Mouse (Mus musculus) monocyte, adult 5-6 weeks (primary cell): ENCODE results near the gene Stk36. TPM values are rescaled to one million over a fixed set of nuclear protein-coding genes. Genes with fewer than 3 reads are reported as not detected.
A peak's percentile ranks its signal among the peaks of the same experiment; 100 is the strongest.

Experiments used
- ATAC-seq: fragments of 153-309, 156-312 bp; replicated peaks from 2 replicates; pipeline ENCODE4 v1.8.0; 2017; ENCODE audit warnings: mild to moderate bottlenecking; ENCODE audit not compliant: low TSS enrichment, insufficient number of reproducible peaks, severe bottlenecking, poor library complexity, low FRiP score
- total RNA-seq: library from RNA; stranded (forward); fragments of 200-1000, 200-491, 200-594 nt; gene quantifications from 3 replicates; pipeline ENCODE4 v1.2.3, GENCODE M21; 2017

Gene Stk36
- total RNA-seq, 1 experiment from 2014 or later = not detected

- peak; percentile 99 for ATAC-seq
Observed at GRCm38 (mm10) chr1:74661448-74662195, 60.4 kb downstream of the Stk36 start, which contains the start of gene Ttll4. Gene Ttll4 (plus strand): TSS chr1:74661745.

GRCm38 (mm10) chr1:74662253-74662865 is 61.1 kb downstream of the Stk36 start:
- ATAC-seq = no peak

GRCm38 (mm10) chr1:74665153-74665552 is 63.9 kb downstream of the Stk36 start:
- no peak for ATAC-seq

- ATAC-seq = no peak
Observed at GRCm38 (mm10) chr1:74668371-74668770, 67.1 kb downstream of the Stk36 start.

GRCm38 (mm10) chr1:74672731-74673130 is 71.5 kb downstream of the Stk36 start:
- ATAC-seq = no peak

- no peak for ATAC-seq
Observed at GRCm38 (mm10) chr1:74676863-74677262, 75.6 kb downstream of the Stk36 start.

GRCm38 (mm10) chr1:74677843-74678242 is 76.6 kb downstream of the Stk36 start:
- no peak for ATAC-seq

Other genes with a start within 250 kb of the Stk36 start
- gene Catip, start 239.3 kb upstream of the Stk36 start, total RNA-seq = 0.29 to 3.3 TPM (median 0.96 TPM) in 3 replicates
- 180 to 306 TPM (median 249 TPM) in 3 replicates for gene Slc11a1, start 226.2 kb upstream of the Stk36 start, total RNA-seq
- gene Ctdsp1, start 209.9 kb upstream of the Stk36 start, total RNA-seq = 31.8 to 64.2 TPM (median 34.4 TPM) in 3 replicates
- gene Vil1, start 192.1 kb upstream of the Stk36 start, total RNA-seq = 0.87 to 1.9 TPM in 2 of 3 replicates, not detected in the other
- gene Cnot9, start 95.4 kb upstream of the Stk36 start, total RNA-seq = 7.8 to 24.2 TPM (median 13.9 TPM) in 3 replicates
- gene Plcd4, start 58.6 kb upstream of the Stk36 start, total RNA-seq = 0.19 to 0.97 TPM in 2 of 3 replicates, not detected in the other
- 19.4 to 49.5 TPM (median 24.4 TPM) in 3 replicates for gene Usp37, start 57.2 kb upstream of the Stk36 start, total RNA-seq
- gene Zfp142, start 13.2 kb upstream of the Stk36 start, total RNA-seq = 6.4 to 18.3 TPM (median 16.4 TPM) in 3 replicates
- gene Bcs1l, start 13.2 kb upstream of the Stk36 start, total RNA-seq = 3.1 to 10.1 TPM (median 5.5 TPM) in 3 replicates
- 30.7 to 48.3 TPM (median 36.2 TPM) in 3 replicates for gene Rnf25, start within 50 bp of the Stk36 start, total RNA-seq
- 13.3 to 25.8 TPM (median 21.5 TPM) in 3 replicates for gene Ttll4, start 60.3 kb downstream of the Stk36 start, total RNA-seq
- gene Cyp27a1, start 112.1 kb downstream of the Stk36 start, total RNA-seq = 52.0 to 91.2 TPM (median 90.6 TPM) in 3 replicates
- not detected in 3 replicates for gene Prkag3, start 147.8 kb downstream of the Stk36 start, total RNA-seq
- gene Wnt6, start 170.4 kb downstream of the Stk36 start, total RNA-seq = 0.87 to 2.2 TPM (median 0.96 TPM) in 3 replicates
- not detected in 3 replicates for gene Wnt10a, start 190.1 kb downstream of the Stk36 start, total RNA-seq